Mouse (Mus musculus): Measurements from ENCODE around the gene Lgr5. TPM values are rescaled to one million over a fixed set of nuclear protein-coding genes. Genes with fewer than 3 reads are reported as not detected.

The Lgr5 gene
- total and polyA plus RNA-seq, 3 experiments = not detected

DNA sequence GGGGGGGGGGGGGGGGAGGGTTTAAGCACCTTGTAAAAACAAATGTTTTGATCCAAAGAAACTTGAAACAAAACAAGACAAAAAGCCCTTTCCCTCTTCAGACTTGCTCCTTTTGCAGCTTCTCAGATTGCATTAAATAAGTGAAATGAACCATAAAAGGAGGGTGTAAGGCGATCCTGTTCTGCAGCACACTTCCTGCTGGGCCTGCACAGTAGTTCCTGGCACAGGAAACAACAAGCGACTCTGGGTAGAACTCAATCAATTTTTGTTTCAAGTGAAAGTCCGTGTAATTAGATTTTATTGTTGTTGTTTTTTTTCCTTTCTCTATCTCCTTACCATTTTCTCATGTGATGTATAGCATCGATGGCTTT lies 66.5 kb downstream of the Lgr5 start:
- no peak overlapping the region for H3K4me2 ChIP-seq (ENCODE audit: insufficient read depth, low read depth, poor library complexity, severe bottlenecking)
- no peaks in the 10 kb centered on the region for H3K27me3 ChIP-seq (replicated peaks)
- TF ChIP-seq IRF4 (IDR thresholded peaks at IDR 0.05; ENCODE audit: low read depth, low read length) (no peak), ZKSCAN1 (IDR thresholded peaks at IDR 0.05; ENCODE audit: borderline replicate concordance, low read depth, low read length) (no peak), MXI1 (IDR thresholded peaks at IDR 0.05; ENCODE audit: low read depth, low read length) (no peak), ZNF384 (IDR thresholded peaks at IDR 0.05; ENCODE audit: low read depth, low read length) (no peak), RAD21 (IDR thresholded peaks at IDR 0.05; ENCODE audit: low read depth, low read length) (no peak), POLR2AphosphoS2 (IDR thresholded peaks at IDR 0.05; ENCODE audit: low read depth, low read length) (no peak), ZMIZ1 (IDR thresholded peaks at IDR 0.05; ENCODE audit: low read depth, low read length) (no peak), JUN (IDR thresholded peaks at IDR 0.05; ENCODE audit: insufficient read depth, low read depth, low read length) (no peak), CHD2 (IDR thresholded peaks at IDR 0.05; ENCODE audit: low read length) (no peak), TBP (conservative IDR thresholded peaks at IDR 0.05; ENCODE audit: low read depth, low read length) (no peak), CHD1 (IDR thresholded peaks at IDR 0.05; ENCODE audit: low read depth, low read length) (no peak), HCFC1 (IDR thresholded peaks at IDR 0.05; ENCODE audit: low read depth, low read length) (no peak), ELF1 (IDR thresholded peaks at IDR 0.05; ENCODE audit: low read depth, low read length) (no peak), UBTF (IDR thresholded peaks at IDR 0.05; ENCODE audit: low read depth, low read length) (no peak), USF2 (conservative IDR thresholded peaks at IDR 0.05; ENCODE audit: low read depth, low read length) (no peak), NRF1 (IDR thresholded peaks at IDR 0.05; ENCODE audit: low read depth, low read length) (no peak), MYC (IDR thresholded peaks at IDR 0.05; ENCODE audit: low read depth, low read length) (no peak), USF1 (IDR thresholded peaks at IDR 0.05; ENCODE audit: low read depth, low read length) (no peak)
- in situ Hi-C loops (cut with MboI; ENCODE audit: low pct_ligation_motif_present, low pct_unique_long_range_greater_than_20kb, low sequenced_read_pairs) = no loop called here
- no peak overlapping the region for H3K4me3 ChIP-seq (replicated peaks in 1 of 3; ENCODE audit: low read depth in 2 of 3, low read length in 2 of 3, poor library complexity in 1 of 3)
- no peaks in the 10 kb centered on the region for H3K36me3 ChIP-seq (replicated peaks in 1 of 2; ENCODE audit: control insufficient read depth in 1 of 2, insufficient read depth in 1 of 2, low read length in 1 of 2)
- dilution Hi-C loops (cut with MboI; ENCODE audit: extremely low pct_ligation_motif_present, extremely low pct_unique_long_range_greater_than_20kb, low sequenced_read_pairs) = no loop called here
- H3K79me2 ChIP-seq (replicated peaks; ENCODE audit: control insufficient read depth, extremely low read depth, insufficient read depth, poor library complexity, severe bottlenecking) = no peaks in the 10 kb centered on the region
- no peaks in the 10 kb centered on the region for H3K9me3 ChIP-seq (replicated peaks; ENCODE audit: low read length)
- H3K4me1 ChIP-seq (ENCODE audit: control insufficient read depth in 1 of 2, insufficient read depth in 2 of 2) = no peaks in the 10 kb centered on the region
- H3K9ac ChIP-seq (ENCODE audit: insufficient read depth, low read depth) = no peak overlapping the region
- H3K27ac ChIP-seq (ENCODE audit: insufficient read depth, low read depth) = no peak overlapping the region
- DNase-seq (ENCODE audit: extremely low read depth) = no peak

- Histone ChIP-seq H3K4me1 (ENCODE audit: control insufficient read depth in 1 of 2, insufficient read depth in 2 of 2) (no peaks in the 10 kb centered on the region), H3K27ac (ENCODE audit: insufficient read depth, low read depth) (no peak overlapping the region), H3K4me2 (ENCODE audit: insufficient read depth, low read depth, poor library complexity, severe bottlenecking) (no peak overlapping the region), H3K9me3 (replicated peaks; ENCODE audit: low read length) (no peaks in the 10 kb centered on the region), H3K79me2 (replicated peaks; ENCODE audit: control insufficient read depth, extremely low read depth, insufficient read depth, poor library complexity, severe bottlenecking) (no peaks in the 10 kb centered on the region), H3K36me3 (replicated peaks in 1 of 2; ENCODE audit: control insufficient read depth in 1 of 2, insufficient read depth in 1 of 2, low read length in 1 of 2) (no peaks in the 10 kb centered on the region), H3K4me3 (replicated peaks in 1 of 3; ENCODE audit: low read depth in 2 of 3, low read length in 2 of 3, poor library complexity in 1 of 3) (no peak overlapping the region), H3K27me3 (replicated peaks) (no peaks in the 10 kb centered on the region), H3K9ac (ENCODE audit: insufficient read depth, low read depth) (no peak overlapping the region)
- in situ Hi-C loops (cut with MboI; ENCODE audit: low pct_ligation_motif_present, low pct_unique_long_range_greater_than_20kb, low sequenced_read_pairs) (no loop called here), dilution Hi-C loops (cut with MboI; ENCODE audit: extremely low pct_ligation_motif_present, extremely low pct_unique_long_range_greater_than_20kb, low sequenced_read_pairs) (no loop called here)
- TF ChIP-seq RCOR1 (conservative IDR thresholded peaks at IDR 0.05; ENCODE audit: low read depth, low read length) (no peak), EP300 (IDR thresholded peaks at IDR 0.05; ENCODE audit: low read length) (no peak), CHD1 (IDR thresholded peaks at IDR 0.05; ENCODE audit: low read depth, low read length) (no peak), PAX5 (IDR thresholded peaks at IDR 0.05; ENCODE audit: low read length) (no peak), TBP (conservative IDR thresholded peaks at IDR 0.05; ENCODE audit: low read depth, low read length) (no peak)
- no peak for DNase-seq (ENCODE audit: extremely low read depth)
Observed at GRCm38 (mm10) chr10:115520200-115521080, 67.1 kb downstream of the Lgr5 start.

Measured in CH12.LX (cell line).